Mouse (Mus musculus) liver, embryonic 18 days (tissue): Measurements from ENCODE around the gene Zfp442. TPM values are rescaled to one million over a fixed set of nuclear protein-coding genes. Genes with fewer than 3 reads are reported as not detected.

Experiments
- polyA plus RNA-seq: library from polyadenylated mRNA; depleted of rRNA; stranded (reverse); fragments of >200 nt; gene quantifications from 2 replicates; pipeline ENCODE4 v1.2.3, GENCODE M21; 2012; rRNA removed

Gene Zfp442
- polyA plus RNA-seq = 0.22 and 0.27 TPM in 2 replicates

GRCm38 (mm10) chr2:150451180-150451919, at the start of gene Zfp442:
TSS of gene Zfp442 (minus strand) at chr2:150451486.

GRCm38 (mm10) chr2:150484939-150485778, 33.9 kb upstream of the Zfp442 start, which contains the start of gene Zfp345:
TSS of gene Zfp345 (minus strand) at chr2:150485091.

GRCm38 (mm10) chr2:150362113-150362877, 89.0 kb downstream of the Zfp442 start, which contains the start of gene 3300002I08Rik:
TSS of gene 3300002I08Rik (minus strand) at chr2:150362765.

Other genes with a start within 250 kb of the Zfp442 start
- 0.32 and 0.34 TPM in 2 replicates for gene Zfp937, start 233.4 kb downstream of the Zfp442 start, polyA plus RNA-seq
- 0.43 and 0.53 TPM in 2 replicates for gene Gm21994, start 195.9 kb downstream of the Zfp442 start, polyA plus RNA-seq
- gene Gm14124, start 194.0 kb downstream of the Zfp442 start, polyA plus RNA-seq = not detected in 2 replicates
- not detected in 2 replicates for gene Gm10130, start 127.8 kb downstream of the Zfp442 start, polyA plus RNA-seq
- gene 3300002I08Rik, start 88.7 kb downstream of the Zfp442 start, polyA plus RNA-seq = 0.28 and 0.37 TPM in 2 replicates
- gene Zfp345, start 33.6 kb upstream of the Zfp442 start, polyA plus RNA-seq = 0.02 TPM in 1 of 2 replicates, not detected in the other
- 5.6 and 5.9 TPM in 2 replicates for gene Cst7, start 118.9 kb upstream of the Zfp442 start, polyA plus RNA-seq
- gene Apmap, start 157.1 kb upstream of the Zfp442 start, polyA plus RNA-seq = 29.0 and 33.5 TPM in 2 replicates
- gene Acss1, start 217.0 kb upstream of the Zfp442 start, polyA plus RNA-seq = 34.9 and 37.2 TPM in 2 replicates
- not detected in 2 replicates for gene Vsx1, start 237.9 kb upstream of the Zfp442 start, polyA plus RNA-seq